Mouse (Mus musculus) cerebellum, adult 9-10 months (tissue): ENCODE data around the gene Igfbp3.
A peak's percentile ranks its signal among the peaks of the same experiment; 100 is the strongest.

Experiments used
- DNase-seq: peaks from one replicate; pipeline ENCODE4 v3.0.0; 2022

Igfbp3 gene

DNA sequence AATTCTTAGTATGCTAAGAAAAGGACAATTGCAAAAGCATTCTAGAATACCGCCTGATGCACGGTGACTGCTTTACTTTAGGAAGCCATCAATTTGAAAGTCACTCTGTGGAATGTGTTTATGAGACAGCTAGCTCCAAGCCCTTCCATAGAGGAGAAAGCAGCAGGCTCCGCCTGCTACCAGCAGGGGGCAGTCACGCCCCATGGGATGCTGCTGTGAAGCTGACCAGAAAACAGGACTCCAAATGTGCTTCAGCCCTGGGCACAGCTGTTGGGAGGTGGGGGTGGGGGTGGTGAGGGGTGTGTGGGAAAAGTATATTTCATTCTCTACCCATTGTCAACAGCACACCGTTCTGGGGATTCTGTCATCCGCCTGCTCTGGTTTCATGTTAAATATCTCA is 3.4 kb downstream of the Igfbp3 start:
- peak; percentile 48 for DNase-seq

DNA sequence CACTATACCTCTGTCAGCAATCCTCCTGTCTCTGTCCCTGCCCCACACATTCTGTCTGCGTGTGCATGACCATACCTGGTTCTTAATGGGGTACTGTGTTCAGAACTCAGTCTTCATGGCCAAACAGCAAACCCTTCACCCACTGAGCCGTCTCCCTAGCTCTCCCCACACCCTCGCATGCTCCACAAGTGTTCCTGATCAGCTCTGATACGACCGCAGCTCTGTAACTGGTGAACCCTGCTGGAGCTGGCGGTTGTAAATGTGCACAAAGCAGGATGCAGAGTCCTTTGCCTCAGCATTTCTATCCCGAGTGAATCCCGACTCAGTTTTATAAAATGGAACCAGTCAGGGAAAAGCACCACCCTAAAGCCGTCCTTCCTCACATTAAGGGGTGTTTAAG is 9.9 kb downstream of the Igfbp3 start:
- no peak for DNase-seq

DNA sequence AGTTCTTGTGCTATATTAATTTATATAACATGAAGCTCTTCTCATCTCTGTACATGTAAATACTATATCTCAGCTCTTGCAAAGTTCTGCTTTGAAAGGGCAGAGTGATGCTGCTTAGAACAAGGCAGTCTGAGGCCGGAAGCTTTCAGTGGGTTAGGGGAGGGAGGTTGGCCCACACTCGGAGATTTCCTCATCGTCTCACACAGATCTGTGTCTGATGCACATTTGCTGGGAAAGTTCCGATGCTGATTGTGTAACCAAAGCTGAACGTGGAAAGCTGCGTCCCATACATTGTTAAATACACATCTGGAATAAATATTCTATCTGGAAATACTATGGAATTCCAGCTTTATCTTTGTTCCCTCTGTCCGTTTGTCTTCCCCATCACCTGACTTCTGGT is 11.5 kb downstream of the Igfbp3 start:
- no peak for DNase-seq

DNA sequence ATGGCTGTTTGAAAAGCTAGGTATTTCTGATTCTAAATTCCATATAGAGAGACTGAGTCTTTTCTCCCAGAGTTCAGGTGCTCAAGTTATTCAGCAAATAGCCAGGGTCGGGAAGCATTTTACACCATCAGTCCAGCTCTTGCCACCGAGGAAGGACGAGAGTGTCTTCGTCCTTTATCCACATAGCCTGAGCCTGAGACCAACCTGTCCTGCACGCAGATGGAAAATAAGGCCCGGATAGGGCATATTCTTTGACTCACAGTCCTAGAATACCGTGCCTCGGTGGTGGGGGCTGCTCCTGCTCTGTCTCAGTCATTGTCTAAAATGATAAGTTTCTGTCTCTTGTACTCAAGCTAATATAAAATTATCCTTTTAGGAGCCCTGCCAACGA is 13.3 kb downstream of the Igfbp3 start:
- no peak for DNase-seq

DNA sequence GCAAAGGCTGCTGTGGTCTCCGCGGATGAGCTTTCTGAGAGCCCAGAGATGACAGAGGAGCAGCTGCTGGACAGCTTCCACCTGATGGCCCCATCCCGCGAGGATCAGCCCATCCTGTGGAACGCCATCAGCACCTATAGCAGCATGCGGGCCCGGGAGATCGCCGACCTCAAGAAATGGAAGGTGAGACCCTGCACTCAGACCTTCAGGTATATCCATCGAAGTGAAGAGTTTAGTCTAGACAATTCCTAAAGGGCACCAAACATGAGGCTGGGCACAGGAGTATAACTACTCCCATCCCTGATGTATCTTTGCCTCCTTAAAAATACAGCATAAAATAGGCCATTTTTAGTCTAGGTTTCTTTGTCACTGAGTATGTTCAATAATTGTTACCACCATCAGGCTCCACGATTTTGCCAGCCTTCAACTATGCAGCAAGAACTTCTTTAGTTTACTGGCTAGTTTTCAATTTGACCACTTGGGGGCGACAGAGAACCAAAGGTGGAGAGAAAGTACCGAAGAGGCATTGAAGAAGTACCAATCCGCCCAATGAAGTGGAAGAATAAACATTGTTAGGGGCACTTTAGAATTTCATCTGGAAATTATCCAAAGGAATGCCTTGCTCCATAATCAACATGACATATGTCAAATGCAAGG is 13.9 kb downstream of the Igfbp3 start:
- peak; percentile 55 for DNase-seq

DNA sequence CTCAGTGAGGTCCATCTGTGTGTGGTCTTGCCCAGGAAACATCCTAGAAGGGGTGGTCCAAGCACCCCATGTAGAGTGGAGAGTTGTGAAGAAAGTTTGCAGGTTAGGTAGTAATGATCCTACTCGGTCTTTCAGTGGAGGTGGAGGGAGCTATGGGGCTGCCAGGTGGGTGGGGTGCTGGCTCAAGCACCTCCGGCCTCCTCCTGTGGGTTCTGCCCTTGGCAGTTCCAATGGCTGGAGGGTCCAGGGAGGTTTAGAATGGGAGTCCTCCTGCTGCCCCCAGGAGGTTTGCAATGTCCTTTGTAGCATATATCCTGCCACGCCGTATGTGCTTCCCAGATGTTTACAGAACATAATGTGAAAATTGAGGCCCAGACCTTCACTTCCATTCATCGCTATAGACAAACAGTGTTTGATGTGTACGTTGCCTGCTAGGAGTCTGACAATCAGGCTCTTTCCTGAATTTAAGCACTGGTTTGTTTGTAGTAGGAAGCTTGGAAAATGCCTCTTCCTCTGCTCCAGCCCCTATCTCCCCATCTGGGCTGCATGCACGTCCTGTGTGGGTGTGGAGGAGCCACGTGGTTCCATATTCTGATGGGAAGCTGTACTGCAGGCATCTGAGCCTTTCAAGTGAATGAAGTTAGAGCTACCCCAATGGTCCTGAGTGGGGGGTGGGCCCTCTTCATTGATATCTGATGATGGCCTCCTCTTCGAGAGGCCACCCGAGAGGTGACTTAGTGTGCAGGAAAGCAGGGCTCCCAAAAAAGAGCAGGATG is 15.1 kb downstream of the Igfbp3 start:
- no peak for DNase-seq

DNA sequence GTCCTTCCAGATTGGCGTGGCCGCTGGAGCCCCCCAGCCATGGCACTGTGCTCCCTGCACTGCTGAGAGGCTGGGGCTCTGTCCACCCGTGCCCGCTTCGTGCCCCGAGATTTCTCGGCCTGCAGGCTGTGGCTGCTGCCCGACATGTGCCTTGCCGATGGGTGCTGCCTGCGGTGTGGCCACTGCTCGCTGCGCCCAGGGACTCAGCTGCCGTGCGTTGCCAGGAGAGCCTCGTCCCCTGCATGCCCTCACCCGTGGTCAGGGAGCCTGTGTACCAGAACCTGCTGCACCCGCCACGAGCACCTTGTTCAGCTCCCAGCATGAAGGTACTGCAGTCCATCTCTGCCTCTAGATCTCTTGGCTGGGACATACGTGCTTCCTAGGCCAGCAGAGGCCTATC is 15.7 kb downstream of the Igfbp3 start:
- DNase-seq, result no peak

DNA sequence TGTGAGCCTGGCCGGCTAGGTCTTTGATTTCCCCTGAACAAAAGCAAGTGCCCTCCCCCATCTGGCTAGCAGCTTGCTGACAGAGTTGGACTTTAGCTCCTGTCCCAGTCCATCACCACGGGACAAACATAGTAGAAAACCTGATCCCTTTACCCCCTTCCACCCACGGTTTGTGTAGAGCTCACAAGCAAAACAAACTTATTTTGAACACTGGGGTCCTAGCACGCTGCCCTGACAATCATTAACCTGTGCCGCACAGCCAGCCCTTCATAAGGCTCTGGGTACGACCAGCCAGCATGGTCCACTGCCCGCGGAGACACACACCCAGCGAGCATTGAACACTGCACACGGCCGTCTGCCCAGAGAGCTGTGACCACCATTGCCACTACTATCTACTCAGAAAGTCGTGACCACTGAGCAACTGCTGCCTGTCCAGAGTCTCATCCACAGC is 16.2 kb downstream of the Igfbp3 start, which contains the start of gene Igfbp1:
Igfbp1 (plus strand) TSS at position 292 of the 451 bp plus-strand sequence.
- no peak for DNase-seq

DNA sequence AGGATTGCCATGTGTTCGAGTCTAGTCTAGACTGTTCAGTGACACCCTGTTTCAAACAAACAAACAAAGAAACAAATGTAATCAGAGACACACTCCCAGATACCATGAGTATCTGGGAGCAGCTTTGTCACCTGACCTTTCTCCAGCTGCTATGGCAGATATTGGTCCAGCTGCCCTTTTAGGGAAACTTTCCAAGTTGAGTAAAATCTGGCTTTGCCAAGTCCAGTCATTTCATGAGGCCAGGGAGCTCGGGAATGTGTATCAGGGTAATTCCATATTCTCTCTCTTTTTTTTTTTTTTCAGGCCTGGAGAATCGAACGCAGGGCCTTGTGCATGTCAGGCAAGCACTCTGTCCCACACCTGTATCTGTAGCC is 18.4 kb downstream of the Igfbp3 start:
- DNase-seq, result no peak

DNA sequence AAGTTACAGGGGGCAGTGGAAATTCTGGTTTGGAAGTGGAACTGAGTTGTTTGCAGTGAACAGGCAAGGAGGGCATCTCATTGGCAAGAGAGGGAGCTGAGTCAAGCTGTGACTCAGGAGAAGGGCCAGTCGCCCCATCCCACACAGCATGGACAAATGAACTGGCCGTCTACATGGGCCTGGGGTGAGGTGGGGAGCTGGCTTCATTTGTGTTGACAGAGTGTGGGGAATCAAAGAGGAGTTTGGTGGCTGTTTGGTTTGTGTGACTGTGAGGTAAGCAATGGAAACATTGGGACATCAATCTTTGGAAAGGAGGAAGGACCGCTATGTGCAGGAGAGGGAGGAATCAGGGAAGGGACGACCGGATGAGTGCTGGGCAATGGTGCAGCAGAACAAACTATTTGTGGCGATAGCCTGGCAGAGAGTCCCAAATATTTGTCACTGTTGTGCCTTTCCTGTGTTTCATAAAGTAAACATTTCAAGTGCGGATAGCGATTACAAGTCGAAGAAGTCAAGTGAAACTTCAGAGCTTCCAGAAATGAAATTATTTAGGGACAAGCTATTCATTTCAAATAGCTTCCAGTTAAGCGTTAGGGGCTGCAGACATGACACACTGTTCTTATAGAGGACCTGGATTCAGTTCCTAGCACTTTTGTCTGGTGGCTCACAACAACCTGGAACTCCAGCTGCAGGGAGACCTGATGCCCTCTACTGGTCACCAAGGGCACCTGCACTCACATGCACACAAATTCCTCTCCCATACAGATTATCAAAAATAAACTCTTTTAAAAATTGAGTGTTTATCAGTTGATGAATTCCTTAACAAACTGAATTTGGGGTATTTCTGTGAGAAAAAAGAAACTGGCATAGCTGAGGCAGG is 19.1 kb downstream of the Igfbp3 start:
- DNase-seq, result no peak

DNA sequence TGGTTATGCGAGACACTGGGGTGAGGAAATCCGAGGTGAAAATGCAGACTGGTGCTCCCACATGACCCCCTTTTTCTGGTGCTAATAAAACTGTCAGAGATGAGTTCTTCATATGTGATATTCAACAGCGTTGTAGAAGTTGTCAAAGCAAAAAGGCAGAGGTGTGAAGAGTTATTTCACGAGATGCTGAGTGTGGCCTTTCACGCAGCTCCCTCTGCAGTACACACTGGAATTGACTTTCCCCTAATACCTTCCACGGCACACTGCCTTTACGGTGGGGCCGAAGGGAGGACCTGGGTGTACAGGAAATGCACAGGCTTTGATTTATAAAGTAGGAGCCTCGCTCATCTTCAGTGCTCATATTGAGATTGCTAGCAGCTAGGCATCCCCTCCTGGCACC is 20.6 kb downstream of the Igfbp3 start:
- DNase-seq, result no peak

DNA sequence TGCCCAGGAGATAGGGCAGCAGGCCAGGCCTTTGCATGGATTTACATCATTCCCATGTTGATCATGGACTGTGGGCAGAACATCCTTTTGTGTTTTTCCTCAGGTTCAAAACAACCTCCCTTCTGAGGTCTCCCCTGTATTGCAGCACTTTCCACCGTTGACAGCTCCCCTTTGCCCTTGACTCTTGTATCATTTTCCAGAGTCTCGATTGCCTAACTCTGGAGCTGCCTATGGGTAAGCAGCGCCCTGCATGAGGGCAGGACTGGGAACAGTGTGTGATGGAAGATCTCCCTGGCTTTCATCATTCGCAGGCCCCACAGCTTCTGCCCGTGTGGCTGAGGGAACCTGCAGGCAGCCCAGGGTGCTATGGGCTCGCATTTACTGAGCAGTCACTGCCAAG is 21.0 kb downstream of the Igfbp3 start:
- no peak for DNase-seq

DNA sequence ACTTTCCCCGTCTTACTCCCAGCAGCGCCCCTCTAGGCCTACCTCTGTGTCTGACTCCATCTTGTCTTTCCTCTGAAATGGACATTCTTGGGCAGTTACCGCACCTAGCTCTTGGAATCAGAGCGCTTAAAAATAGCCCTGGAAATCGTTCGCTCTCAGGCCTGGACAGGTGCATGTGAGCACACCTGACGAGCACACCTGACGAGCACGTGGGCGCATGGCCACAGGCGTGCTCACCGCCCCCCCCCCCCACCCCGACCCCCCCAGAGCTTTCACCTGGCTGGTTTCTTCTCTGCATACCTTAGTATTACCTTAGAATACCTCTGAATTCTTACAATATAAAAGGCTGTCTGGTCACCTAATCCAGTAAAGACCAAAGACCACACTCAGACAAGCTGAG is 25.3 kb downstream of the Igfbp3 start, which contains the start of gene Gm11985:
Gm11985 (minus strand) TSS at position 101 of the 400 bp plus-strand sequence.
- no peak for DNase-seq

DNA sequence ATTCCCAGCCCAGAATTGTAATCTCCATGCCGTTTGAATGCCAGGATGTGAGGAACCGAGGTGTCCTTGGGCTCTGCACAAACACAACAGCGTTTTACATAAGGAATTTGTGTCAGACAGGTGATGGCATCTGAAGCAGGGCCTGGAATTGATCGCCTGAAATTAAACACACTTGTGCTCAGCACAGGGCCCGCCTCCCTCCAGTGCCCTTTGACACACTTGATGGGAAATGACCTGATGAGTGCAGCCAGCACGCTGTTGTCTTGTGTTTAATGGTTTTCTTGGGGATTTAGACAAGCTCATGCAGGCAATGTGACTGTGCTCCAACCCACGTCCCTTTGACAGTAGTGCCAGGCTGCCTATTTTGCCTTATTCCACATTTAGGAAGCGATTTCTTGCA is 26.3 kb downstream of the Igfbp3 start:
- DNase-seq, result peak; percentile 5

DNA sequence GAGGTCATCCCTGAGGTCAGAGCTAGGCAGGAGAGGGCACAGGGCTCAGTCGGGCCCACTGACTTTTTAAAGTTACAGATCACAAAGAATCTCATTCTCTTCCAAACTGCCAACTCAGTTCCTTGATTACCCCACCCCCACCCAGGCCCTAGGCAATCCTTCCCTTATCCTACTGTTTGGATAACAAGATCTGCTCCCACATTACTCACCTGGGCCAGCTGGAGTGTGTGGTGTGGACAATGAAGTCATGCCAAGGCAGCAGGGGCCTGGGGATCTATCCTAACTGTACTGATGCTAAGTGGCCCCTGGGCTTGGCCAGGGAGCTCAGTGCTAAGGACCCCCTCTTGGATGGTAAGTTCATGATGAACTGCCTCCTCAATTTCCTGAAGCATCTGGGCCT is 29.3 kb downstream of the Igfbp3 start:
- peak; percentile 4 for DNase-seq

DNA sequence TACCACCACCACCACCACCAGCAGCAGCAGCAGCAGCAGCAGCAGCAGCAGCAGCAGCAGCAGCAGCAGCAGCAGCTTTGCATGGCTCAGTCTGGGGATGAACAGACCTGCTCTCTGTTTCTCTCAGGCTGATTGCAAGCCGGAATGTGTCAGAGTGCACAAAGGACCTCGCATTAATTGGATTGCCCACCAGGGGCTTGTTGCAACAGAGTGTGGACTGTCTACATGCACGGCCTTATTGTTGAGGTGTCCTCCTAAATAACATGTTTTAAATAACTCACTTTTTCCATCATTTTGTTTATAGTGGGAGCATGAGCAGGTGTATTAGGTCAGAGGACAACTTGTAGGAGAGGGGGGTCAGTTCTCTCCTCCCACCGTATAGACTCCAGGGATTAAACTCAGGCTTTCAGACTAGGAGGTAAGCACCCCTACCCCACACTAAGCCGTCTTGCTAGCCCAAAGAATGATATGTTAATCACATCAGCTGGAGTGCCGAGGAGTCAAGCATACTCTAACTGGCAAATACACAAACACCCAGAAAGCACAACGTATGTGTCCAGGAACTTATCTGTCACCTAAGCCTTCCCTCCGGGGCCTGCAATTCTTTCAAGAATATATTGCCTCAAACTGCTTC is 31.2 kb downstream of the Igfbp3 start:
- peak; percentile 6 for DNase-seq

DNA sequence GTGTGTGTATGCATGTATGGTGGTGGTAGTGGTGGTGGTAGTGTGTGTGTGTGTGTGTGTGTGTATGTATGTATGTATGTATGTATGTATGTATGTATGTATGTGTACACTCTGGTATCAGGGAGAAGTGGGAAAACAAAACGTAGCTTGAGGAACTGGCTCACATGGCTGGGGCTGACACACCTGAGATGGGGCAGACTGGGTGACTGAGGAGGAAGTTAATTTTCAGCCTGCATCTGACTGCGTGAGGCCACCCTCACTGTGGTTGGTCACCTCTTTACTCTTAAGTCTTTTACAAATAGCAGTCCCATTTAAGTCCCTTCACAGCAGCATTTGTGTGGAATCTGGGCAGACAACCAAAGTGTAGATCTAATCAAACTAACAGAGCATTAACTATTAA is 34.4 kb downstream of the Igfbp3 start:
- peak; percentile 3 for DNase-seq

DNA sequence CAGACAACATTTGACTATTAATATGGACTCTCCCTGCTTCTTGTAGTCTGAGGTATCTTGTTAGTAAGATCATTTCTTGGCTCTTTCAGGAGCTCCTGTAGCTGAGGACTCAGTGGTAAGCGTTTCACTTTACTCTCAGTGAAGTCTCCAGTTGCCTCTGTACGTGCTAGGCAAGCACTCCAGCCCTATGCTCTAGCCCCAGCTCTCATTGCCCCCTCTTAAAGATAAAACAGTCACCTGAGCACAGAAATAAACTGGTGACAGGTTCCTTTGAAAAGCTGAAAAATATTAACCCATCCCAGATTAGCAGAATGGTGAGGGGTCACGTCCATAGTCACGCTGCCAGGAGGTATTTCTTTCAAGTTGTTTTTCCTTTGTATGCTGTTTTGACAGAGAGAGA is 35.0 kb downstream of the Igfbp3 start:
- peak; percentile 4 for DNase-seq

DNA sequence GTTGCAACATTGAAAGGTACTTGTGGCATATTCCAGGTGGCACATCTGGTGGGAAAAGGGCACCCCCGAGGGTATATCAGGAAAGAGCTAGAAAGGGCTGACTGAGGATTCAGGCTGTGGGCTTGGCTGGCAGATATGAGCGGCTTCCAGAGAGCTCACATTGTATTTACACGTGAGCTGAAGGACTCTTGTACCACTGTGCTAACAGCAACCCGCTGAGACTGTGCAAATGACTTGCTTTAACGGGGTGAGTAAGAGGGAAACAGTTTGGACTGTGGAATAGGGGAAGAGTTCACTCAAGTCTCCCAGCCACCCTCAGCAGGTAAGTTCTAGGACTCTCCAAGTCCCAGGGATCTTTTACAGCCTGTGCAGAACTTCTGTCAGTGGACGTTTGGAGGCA is 40.1 kb downstream of the Igfbp3 start:
- no peak for DNase-seq

DNA sequence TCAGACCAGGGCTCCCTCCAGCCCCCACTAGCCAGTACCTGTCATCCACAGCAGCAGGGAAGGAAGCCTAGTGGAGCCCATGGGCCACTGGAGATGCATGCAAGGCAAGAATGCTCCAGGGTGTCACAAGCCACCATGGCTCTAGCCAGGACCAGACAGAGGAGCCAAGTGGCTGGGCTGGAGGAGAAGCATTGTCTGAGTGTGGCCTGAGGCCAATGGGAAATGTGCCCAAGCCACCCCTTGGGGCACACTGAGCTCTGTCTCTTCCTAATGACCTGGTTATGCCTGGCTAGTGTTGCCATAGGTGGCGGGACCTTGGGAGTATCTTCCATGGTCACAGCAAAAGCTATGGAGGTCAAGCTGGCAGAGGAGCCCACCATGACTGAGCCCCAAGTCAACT is 44.1 kb downstream of the Igfbp3 start:
- DNase-seq, result peak; percentile 52

DNA sequence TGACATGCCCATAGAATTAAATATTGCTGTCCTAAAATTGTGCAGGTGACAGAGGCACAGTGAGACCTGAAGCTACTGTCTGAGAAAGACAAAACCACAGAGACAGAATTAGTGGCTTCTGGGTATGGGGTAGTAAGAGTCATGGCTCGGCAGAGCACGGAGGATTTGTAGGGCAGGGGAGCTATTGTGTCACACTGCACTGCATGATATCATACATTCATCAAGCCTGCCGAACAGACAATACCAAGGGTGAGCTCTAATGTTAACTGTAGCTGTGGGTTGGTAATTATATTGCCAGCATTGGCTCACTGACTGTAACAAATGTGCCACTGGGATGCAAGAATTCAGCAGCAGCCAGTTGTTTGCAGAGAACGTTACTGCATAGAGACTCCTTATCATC is 49.3 kb downstream of the Igfbp3 start:
- no peak for DNase-seq

DNA sequence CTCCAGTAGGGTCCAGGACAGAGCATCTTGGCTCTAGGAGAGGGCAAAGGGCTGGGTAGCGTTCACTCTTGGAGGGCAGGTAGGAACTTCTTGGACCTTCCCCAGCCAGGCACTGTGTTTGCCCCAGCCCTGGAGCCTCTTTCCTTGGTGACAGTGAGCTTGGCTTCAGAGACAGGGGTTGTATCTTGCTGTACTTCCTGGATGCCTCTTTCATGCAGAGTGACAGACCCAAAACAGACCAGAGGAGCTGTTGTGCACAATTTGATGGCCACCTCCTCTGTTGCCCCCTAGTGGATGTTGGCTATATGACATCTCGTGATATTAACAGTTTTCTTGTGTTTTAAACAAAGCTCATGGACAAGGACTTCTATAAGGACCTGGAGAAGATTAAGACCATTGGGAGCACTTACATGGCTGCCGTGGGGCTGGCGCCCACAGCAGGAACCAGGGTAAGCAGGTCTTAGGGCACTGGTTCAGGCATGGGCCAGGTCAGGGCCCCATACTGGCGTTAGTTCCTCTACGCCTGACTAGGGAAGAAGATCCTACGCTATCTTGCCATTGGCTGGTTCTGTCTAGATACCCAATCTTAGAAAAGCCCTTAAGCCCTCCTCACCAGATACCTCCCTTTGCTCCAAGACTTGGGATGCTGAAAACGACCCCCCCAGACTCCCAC is 52.1 kb downstream of the Igfbp3 start:
- peak; percentile 82 for DNase-seq
